Mouse (Mus musculus) olfactory bulb, adult 2 months (tissue): ENCODE data around the gene Aes.

ENCODE experiments used
- CTCF ChIP-seq: fragments of 200-500 bp; IDR thresholded peaks from 2 replicates; pipeline ENCODE4 v1.5.1; 2012; ENCODE audit warnings: low read depth, mild to moderate bottlenecking, low read length, moderate library complexity; ENCODE audit not compliant: insufficient read depth
- POLR2A ChIP-seq: fragments of 200-500 bp; IDR thresholded peaks from 2 replicates; pipeline ENCODE4 v1.6.1; 2012; ENCODE audit warnings: mild to moderate bottlenecking, low read depth, low read length, moderate library complexity; ENCODE audit not compliant: insufficient read depth

DNA sequence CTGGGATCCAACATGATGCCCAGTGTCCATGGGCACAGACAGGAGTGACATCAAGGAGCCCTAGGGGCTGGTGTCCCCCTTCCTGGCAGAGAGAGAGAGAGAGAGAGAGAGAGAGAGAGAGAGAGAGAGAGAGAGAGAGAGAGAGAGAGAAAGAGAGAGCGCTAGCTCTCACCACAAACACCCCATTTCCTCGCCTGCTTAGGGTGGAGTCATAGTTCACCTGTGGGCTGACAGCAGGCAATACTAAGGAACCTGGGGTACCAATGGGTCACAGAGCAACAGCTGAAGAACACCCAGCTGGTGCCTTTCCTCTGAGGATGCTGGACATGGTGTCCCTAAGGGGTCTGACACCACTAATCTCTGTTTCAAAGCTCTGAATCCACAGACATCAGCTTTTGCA lies 21.9 kb upstream of the Aes start:
- TF ChIP-seq POLR2A (no peak), CTCF (no peak)
